Mouse (Mus musculus) liver, adult 2 months (tissue): ENCODE results near the gene Slc9a1. TPM values are rescaled to one million over a fixed set of nuclear protein-coding genes. Genes with fewer than 3 reads are reported as not detected.

Source experiments
- DNase-seq: peaks from one replicate; pipeline ENCODE4 v3.0.0-alpha.2; 2011; ENCODE audit warnings: low read depth, low spot score; ENCODE audit errors: extremely low read depth
- H3K27ac ChIP-seq: fragments of 200-500 bp; replicated peaks from 2 replicates; pipeline ENCODE4 v1.5.1; 2012; ENCODE audit warnings: low read depth, mild to moderate bottlenecking, control low read depth, inconsistent platforms, low read length; ENCODE audit not compliant: insufficient read depth
- H3K27me3 ChIP-seq: fragments of 200-500 bp; 2 replicates; pipeline ENCODE4 v1.6.1; 2012; ENCODE audit warnings: mild to moderate bottlenecking, moderate library complexity, low read length, inconsistent platforms; ENCODE audit not compliant: control insufficient read depth, insufficient read depth
- H3K36me3 ChIP-seq: fragments of 200-500 bp; 2 replicates; pipeline ENCODE4 v1.6.1; 2012; ENCODE audit warnings: low read length, inconsistent platforms; ENCODE audit not compliant: control insufficient read depth, insufficient read depth
- H3K4me1 ChIP-seq: fragments of 200-500 bp; 2 replicates; pipeline ENCODE4 v1.6.1; 2011; ENCODE audit warnings: low read length; ENCODE audit not compliant: control insufficient read depth, insufficient read depth
- H3K4me3 ChIP-seq: fragments of 200-500 bp; 2 replicates; pipeline ENCODE4 v1.5.1; 2011; ENCODE audit warnings: low read depth, mild to moderate bottlenecking, control low read depth, low read length, moderate library complexity; ENCODE audit not compliant: insufficient read depth
- H3K79me2 ChIP-seq: fragments of 200-500 bp; 2 replicates; pipeline ENCODE4 v1.6.1; 2012; ENCODE audit warnings: inconsistent platforms, mild to moderate bottlenecking, low read length, moderate library complexity; ENCODE audit not compliant: control insufficient read depth, insufficient read depth
- H3K9ac ChIP-seq: fragments of 200-500 bp; 2 replicates; pipeline ENCODE4 v1.6.1; 2012; ENCODE audit warnings: low read depth, mild to moderate bottlenecking, control low read depth, inconsistent platforms, low read length
- CTCF ChIP-seq: fragments of 200-500 bp; IDR thresholded peaks from 2 replicates; pipeline ENCODE4 v1.5.1; 2011; ENCODE audit warnings: low read depth, low read length, control low read depth
- POLR2A ChIP-seq: fragments of 200-500 bp; IDR thresholded peaks from 2 replicates; pipeline ENCODE4 v1.6.1; 2011; ENCODE audit warnings: low read length, control low read depth; ENCODE audit not compliant: insufficient read depth; ENCODE audit errors: extremely low read depth
- WGBS: fragments of 180-500 bp; shearing (Covaris S2); methylation state at CpG from one replicate; pipeline ENCODE4 v1.1.7; 2018; 5-methylcytosine and 5-hydroxymethylcytosine counted together
- polyA plus RNA-seq: library from polyadenylated mRNA; depleted of rRNA; stranded (reverse); fragments of >200 nt; gene quantifications from 2 replicates; pipeline ENCODE4 v1.2.3, GENCODE M21; 2012
- total RNA-seq: library from RNA; depleted of rRNA; stranded (reverse); fragments of >200 nt; gene quantifications from 2 replicates; pipeline ENCODE4 v1.2.3, GENCODE M21; 2014

Slc9a1 gene
- total and polyA plus RNA-seq, 2 experiments, result 1.5 to 9.2 TPM

DNA sequence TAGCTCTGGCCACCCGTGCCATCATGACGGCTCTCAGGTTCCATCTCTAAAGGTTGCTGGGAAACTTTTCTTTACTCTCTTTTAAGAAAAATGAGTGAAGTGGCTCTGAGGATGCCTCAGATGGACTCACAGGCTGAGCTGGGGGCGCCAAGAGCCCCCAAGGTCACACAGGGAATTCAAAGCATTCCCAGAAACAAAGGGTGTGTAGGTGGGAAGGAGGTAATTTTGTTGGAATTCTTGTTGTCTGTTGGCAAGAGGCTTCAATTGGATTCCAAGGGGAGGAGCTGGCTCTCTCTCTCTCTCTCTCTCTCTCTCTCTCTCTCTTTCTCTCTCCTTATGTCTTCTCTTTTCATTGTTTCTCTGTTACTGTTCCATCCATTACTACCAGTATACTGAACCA, 72.7 kb downstream of the Slc9a1 start:
- Histone ChIP-seq H3K4me1 (no peaks in the 10 kb centered on the region), H3K9ac (no peak overlapping the region), H3K27ac (no peak overlapping the region), H3K79me2 (no peaks in the 10 kb centered on the region), H3K4me3 (no peak overlapping the region), H3K27me3 (no peaks in the 10 kb centered on the region), H3K36me3 (no peaks in the 10 kb centered on the region)
- TF ChIP-seq CTCF, result no peak
- TF ChIP-seq POLR2A, result no peak
- DNase-seq, result no peak
- 62% methylated on average over 3 of the region's 3 CpGs for WGBS

GRCm38 (mm10) chr4:133443085-133443484, 73.6 kb downstream of the Slc9a1 start:
- Histone ChIP-seq H3K9ac (no peak overlapping the region), H3K4me1 (no peaks in the 10 kb centered on the region), H3K27ac (no peak overlapping the region), H3K36me3 (no peaks in the 10 kb centered on the region), H3K79me2 (no peaks in the 10 kb centered on the region), H3K4me3 (no peak overlapping the region), H3K27me3 (no peaks in the 10 kb centered on the region)
- TF ChIP-seq POLR2A, result no peak
- no peak for TF ChIP-seq CTCF
- no peak for DNase-seq
- 77% methylated on average over 5 of the region's 5 CpGs for WGBS

- Histone ChIP-seq H3K79me2 (no peaks in the 10 kb centered on the region), H3K4me3 (no peak overlapping the region), H3K36me3 (no peaks in the 10 kb centered on the region), H3K9ac (no peak overlapping the region), H3K27me3 (no peaks in the 10 kb centered on the region), H3K4me1 (no peaks in the 10 kb centered on the region), H3K27ac (no peak overlapping the region)
- 89% methylated on average over 5 of the region's 5 CpGs for WGBS
- TF ChIP-seq POLR2A (no peak), CTCF (no peak)
- no peak for DNase-seq
Measured at GRCm38 (mm10) chr4:133445727-133446126, 76.2 kb downstream of the Slc9a1 start.

DNA sequence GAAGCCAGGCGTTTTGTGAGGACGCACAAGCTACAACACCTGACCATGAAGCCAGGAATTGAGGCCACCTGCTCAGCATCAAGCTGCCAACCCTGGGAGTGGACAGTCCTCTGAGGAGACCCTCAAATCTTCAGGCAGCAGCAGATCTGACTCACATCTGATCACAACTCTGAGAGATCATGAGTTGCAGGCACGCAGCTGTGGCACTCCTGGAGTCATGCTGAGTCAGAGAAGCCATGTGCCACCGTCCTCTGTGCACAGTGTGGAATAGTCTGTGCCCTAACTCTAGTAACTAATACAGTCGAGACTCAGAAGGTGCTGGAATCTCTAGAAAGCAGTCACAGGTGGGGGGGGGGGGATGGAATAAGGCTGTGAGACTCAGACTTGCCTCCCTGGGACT, 77.9 kb downstream of the Slc9a1 start:
- H3K4me1 ChIP-seq, result no peaks in the 10 kb centered on the region
- H3K27ac ChIP-seq, result no peak overlapping the region
- whole genome bisulfite sequencing, result 66% methylated on average over 5 of the region's 5 CpGs
- no peaks in the 10 kb centered on the region for H3K36me3 ChIP-seq
- no peak overlapping the region for H3K4me3 ChIP-seq
- H3K9ac ChIP-seq, result no peak overlapping the region
- no peaks in the 10 kb centered on the region for H3K79me2 ChIP-seq
- TF ChIP-seq CTCF (no peak), POLR2A (no peak)
- H3K27me3 ChIP-seq, result no peaks in the 10 kb centered on the region
- DNase-seq, result no peak

DNA sequence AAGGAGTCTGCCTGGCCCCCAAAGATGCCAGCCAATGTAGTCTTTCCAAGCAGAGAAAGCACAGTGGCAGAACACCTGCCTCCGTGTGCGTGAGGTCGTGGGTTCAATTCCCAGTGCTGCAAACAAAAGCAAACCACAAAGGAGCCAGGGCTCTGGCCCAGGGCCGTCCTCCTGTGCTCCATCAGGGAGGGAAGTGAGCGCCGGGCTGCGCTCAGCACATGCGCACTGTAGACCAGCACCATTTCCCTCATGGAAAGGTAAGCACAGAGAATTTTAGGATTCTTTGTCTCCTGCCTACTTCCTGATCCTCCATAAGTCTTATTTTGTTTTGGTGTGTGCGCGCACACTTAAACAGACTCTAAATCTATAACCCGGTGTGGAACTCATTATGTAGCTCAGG, 78.5 kb downstream of the Slc9a1 start:
- WGBS, result 86% methylated on average over 11 of the region's 11 CpGs

DNA sequence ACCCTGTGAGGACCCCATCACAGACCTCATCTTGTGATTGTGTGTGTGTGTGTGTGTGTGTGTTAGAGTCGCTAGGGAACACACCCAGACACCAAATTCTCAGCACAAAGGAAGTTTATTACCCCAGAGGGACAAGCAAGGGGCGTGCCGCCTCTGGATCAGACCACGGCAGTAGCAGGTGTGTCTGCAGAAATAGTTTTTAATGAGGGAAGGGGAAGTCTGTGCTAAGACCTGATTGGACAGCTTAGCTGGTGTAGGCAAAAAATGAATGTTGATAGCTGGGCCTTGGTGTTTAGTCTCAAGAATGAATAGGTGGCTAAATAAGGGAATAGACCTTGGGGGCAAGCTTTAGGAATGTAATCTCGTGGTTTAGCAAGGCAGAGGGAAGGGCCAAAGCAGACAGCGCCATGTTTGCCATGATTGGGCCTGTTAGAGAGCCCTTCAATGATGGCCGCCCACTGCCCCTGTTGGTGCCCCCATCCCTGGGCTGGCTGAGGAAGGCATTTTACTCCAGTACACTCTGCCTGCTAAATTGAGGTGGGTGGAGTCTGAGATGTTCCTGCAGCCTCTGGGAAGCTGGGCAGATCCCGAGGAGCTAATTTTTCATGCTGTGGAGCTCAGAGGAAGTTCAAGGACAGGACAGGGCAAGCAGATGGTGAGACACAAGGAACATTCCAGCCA, 79.3 kb downstream of the Slc9a1 start:
- DNase-seq, result no peak
- no peak overlapping the region for H3K9ac ChIP-seq
- H3K27me3 ChIP-seq, result no peaks in the 10 kb centered on the region
- no peaks in the 10 kb centered on the region for H3K36me3 ChIP-seq
- no peak for TF ChIP-seq POLR2A
- TF ChIP-seq CTCF, result no peak
- H3K79me2 ChIP-seq, result no peaks in the 10 kb centered on the region
- 80% methylated on average over 8 of the region's 8 CpGs for WGBS
- H3K27ac ChIP-seq, result no peak overlapping the region
- no peaks in the 10 kb centered on the region for H3K4me1 ChIP-seq
- no peak overlapping the region for H3K4me3 ChIP-seq

More for the DNA sequence above, 78.5 kb downstream of the Slc9a1 start:
- H3K4me1 ChIP-seq, result no peaks in the 10 kb centered on the region
- H3K79me2 ChIP-seq, result no peaks in the 10 kb centered on the region
- no peak for DNase-seq
- TF ChIP-seq POLR2A, result no peak
- TF ChIP-seq CTCF, result no peak
- H3K27me3 ChIP-seq, result no peaks in the 10 kb centered on the region
- H3K36me3 ChIP-seq, result no peaks in the 10 kb centered on the region
- no peak overlapping the region for H3K27ac ChIP-seq
- H3K9ac ChIP-seq, result no peak overlapping the region
- no peak overlapping the region for H3K4me3 ChIP-seq
